Mouse (Mus musculus): ENCODE measurements around the gene Hoxc6.

DNA sequence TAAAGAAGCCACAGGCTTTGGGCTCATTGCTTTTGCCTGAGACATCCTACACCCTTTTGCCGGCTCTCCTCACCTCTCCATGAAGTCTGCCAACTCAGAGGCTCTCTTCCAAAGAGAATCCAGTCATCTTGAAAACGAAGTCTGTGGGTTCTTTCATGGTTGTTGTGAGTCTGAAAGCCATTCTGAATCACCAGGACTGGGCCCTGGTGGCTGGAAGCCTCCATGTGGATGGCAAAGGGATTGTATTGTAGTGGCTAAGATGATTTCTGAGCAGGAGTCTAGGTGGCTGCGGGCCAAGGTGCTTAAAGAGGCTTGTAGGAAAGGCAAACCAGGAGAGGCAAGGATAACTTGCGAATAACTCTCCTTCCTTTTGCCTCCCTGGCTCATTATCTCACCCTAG, 4.1 kb downstream of the Hoxc6 start:
- TF ChIP-seq CTCF (IDR thresholded peaks at IDR 0.05; ENCODE audit: borderline replicate concordance, insufficient read depth, low read depth, low read length) (no peak), POLR2A (IDR thresholded peaks at IDR 0.05; ENCODE audit: borderline replicate concordance, insufficient read depth, low read length) (no peak)

All from cerebellum, adult 2 months (tissue).